Mouse (Mus musculus): ENCODE data around the gene Srarp.

The Srarp gene

DNA sequence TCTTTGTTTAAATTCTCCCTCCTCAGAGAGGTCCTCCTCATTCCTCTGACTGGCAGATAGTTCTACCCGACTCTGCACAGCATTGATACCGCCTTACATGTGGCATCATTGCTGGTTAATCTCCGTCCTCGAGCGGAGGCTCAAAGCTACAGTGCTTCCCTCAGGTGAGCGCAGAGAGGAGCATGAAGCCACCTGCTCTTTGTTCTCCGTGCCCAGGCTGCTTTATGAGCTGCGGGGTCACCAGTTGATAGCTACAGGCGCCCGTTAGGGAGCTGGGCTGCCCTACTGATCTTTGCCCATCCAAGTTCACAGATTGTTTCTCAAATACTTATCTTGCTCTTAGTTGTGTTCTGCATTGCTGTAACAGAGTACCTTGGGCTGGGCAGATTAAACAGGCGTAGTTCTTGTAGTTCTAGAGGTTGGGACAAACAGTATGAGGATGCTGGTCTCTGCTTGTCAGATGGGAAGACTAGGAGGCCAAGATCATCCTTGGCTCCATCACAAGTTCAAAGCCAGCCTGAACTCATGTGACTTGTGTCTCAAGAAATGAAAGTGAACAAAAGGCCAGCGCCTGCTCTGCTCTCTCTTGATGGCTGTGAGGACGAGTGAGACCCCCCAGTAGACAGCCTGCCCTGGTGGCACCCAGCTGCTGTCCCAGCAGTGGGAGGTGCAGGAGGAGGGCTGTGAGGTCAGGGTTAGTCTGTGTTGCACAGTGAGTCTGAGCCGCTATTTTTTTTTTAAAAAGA lies 20.5 kb upstream of the Srarp start:
- no peak for DNase-seq (ENCODE audit: low spot score in 2 of 2)

DNA sequence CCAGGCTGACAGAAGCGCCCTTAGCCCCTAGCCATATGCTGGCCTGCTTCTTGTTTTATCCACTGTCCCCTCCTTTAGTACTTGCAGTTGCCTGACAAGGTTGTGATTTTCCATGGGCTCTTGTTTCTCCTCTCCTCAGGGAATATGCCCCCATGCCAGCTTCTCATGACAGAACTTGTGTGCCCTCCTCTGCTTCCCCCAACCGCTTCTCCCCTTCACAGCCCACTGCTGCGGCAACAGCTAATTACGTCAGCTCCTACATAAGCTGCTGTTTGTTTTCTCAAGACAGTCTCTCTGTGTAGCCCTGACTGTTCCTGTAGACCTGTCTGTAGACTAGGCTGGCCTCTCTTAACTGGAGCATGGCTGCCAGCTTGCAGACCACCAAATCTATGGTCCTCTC lies 19.6 kb upstream of the Srarp start:
- no peak for DNase-seq (ENCODE audit: low spot score in 2 of 2)

DNA sequence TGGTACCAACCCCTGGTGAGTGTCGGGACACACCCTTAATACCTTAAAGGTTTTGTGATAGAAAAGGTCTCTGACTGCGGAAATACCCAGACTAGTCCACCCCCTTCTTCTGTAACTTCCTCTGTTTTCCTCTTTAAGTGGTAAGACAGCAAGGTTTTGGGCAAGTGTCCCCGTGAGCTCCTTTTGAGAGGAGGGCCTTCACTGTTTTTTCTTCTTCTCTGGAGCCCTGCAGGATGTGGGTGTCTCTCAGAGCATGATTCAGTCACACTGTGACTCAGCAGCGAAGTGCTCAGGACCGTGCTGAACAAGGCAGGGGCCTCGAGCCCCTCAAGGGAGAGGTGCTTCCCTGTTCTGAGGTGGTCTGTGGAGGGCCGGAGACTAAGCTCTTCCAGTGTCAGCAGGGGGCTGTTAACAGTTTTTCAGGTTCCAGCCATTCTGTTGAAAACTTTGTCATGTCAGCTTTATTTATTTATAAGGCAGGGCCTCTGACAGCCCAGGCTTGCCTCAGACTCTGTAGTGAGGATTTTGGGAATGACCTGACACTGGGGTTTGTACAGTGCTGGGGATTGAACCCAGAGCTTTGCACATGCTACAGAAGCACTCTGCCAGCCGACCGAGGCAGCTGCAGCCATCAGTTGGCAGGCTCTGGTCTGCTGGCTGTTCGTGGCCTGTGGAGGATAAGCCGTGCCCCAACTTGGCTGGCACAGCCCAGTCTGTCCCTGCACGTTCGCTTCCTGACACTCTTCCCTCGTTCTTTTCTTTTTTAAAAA lies 18.9 kb upstream of the Srarp start:
- peak; percentile 55 to 61 for DNase-seq (ENCODE audit: low spot score in 2 of 2)

DNA sequence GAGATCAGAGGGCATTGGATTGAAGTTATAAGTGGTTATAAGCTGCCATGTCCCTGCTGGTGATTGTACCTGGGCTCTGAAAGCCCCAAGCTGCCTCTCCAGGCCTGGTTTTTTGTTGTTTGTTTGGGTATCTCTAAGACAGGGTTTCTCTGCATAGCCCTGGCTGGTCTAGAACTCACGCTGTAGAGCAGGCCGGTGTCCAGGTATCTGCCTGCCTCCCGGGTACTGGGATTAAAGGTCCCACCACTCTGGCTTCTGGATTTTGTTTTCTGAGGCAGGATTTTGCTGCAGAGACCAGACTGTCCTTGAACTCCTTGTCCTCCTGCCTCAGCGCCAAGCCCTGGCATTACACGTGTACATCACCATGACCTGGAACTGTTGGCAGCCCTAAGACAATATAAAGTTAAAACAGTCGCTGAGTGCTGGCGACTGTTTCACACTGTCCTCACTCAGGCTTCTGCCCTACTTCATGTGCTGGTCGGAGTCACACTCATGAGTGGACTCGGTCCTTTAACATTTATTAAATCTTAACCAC lies 16.1 kb upstream of the Srarp start:
- DNase-seq (ENCODE audit: low spot score in 2 of 2), result no peak

DNA sequence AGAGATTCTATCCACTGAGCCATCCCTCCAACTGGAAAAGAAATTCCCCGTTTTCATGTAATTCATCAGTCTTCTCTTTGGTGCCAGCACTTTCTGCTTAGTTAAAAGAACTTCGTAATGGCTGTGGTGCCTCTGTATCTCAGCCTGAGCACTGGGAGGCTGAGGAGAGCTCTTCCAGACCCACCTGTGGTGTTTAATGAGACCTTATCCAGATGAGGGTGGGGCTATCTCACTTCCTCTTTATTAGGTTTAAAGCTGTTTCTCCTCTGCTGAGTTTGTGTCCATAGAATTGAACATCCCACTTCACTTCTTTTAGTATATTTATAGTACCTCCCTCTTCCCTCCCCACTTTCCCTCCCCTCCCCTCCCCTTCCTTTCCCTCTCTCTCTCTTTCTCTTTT lies 15.3 kb upstream of the Srarp start:
- no peak for DNase-seq (ENCODE audit: low spot score in 2 of 2)

DNA sequence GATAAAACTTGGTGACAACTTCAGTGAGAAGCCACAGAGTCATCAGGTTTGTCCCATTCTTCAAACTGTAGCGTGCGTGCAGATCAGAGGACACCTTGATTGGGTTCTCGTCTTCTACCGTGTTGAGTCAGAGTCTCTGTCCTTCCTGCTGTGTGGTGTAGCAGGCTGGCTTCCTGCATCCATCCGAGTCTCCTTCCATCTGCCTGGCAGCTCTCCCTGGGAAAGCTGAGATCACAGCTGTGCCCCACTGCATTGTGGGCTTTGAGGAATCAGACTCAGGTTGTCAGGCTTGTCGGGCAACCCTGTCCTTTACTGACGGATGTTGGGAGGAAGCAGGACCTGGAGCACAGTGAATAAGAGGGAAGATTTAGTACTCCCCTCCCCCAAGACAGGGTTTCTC lies 10.3 kb upstream of the Srarp start:
- peak in 1 of 2 experiments; percentile 44 for DNase-seq (ENCODE audit: low spot score in 2 of 2)

DNA sequence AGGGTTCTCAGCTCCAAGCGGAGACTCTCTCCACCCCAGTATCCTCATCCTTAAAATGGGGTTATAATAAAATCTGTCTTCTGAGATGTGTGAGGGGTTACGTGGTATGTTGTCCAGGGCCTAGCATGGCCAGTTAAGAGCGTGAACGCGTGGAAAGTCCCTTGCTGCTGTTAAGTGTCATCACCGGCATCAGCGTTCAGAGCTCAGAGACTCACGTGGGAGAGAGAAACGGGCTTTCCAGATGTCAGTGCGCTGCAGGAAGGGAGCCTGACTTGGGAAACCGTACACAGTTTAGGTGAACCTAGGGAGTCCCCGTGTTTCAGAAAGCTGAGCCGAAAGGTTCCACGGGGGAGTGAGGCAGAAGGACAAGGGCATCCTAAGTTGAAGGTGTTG lies 9.4 kb upstream of the Srarp start:
- no peak for DNase-seq (ENCODE audit: low spot score in 2 of 2)

DNA sequence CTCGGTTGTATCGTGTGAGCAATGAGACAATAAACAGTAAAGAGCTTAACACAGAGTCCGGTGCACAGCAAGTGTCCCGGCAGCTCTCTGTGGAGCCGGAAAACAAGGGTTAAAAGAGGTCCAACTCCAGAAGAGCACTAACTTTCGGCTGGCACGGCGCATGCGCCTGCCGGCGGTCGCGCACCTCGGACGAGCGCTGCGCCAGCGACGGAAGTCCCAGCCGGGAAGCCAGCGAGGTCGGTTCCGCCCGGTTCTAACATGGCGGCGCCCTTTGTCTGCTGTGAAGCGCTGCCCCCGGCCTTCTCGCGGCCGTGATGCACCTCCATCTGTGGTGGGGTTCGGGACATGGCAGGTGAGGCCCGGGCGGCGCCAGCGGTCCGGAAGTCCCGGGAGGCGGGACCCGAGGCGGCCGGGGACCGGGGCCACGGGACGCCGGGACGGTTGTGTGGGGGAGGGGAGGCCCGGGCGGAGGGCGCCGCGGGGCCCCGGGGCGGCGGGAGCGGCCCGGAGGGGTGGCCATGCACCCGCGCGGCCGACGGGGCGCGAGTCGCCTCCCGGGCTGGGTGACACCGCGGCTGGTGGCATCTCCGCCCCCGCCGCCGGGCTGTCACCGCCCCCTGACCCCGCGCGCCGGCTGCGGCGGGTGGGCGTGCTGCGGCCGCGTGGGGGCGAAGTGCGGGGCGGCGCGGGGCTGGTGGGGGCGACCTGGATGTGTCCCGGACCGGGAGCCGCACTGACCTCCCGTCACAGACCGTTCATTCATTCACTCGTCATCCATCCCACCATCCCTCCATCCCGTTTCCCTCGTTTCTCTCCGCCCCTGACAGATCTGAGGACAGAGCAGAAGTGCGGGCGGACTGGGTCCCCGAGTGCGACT lies 8.8 kb upstream of the Srarp start, which contains the start of gene Zbtb17:
Gene Zbtb17 (plus strand): TSS at position 204 of the 877 bp plus-strand sequence.
- peak; percentile 87 for DNase-seq (ENCODE audit: low spot score in 2 of 2)

DNA sequence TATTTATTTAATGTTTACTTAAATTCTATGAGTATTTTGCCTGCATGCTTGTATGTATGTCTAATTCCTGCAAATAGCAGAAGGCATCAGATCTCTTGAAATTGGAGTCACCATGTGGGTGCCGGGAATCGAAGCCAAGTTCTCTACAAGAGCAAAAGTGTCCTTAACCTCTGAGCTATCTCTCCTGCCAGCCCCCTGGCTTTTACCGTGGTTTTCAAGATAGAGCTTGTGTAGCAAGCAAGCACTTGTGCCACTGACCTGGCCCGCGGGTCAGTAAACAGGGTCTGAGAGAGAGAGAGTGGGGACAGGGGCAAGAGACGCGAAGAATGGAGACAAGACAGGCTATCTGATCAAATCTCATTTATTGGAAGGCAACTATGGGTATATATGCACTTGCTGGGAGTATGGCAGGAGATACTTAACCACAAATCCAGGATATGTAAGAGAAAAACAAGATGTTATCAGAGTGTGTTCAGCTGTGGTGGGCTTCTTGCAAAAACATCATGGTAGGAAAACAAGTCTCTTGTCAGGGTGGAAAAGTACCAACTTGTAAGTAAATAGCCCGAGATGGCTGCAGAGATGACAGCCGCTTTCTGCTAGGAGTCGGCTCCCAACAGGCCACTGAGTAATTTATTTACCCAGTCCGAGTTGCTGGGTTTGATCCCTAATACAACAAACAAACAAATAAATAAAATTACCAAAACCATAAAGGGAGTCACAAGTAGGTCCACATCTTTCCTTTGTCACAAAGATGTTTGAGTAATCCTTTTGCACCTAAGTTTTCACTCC lies 7.9 kb upstream of the Srarp start:
- DNase-seq (ENCODE audit: low spot score in 2 of 2), result no peak

DNA sequence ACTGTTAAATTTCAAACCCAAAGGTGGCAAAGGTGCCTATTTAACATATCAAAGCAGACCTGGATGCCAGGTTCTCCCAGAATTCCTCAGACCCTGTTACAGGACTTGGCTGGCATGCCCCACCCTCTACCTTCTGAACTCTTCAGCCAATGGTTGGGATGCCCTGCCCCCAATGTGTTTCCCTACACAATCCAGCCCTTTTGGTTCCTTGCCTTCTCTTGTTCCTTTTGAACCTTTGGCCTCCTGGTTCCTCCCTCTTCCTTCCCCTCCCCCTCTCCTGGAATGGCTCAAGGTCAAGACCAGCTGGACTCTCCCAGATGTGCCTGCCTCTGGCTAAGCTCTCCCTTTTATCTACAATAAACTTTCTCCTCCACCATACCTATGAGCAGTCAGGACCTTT lies 5.0 kb upstream of the Srarp start:
- DNase-seq (ENCODE audit: low spot score in 2 of 2), result no peak

DNA sequence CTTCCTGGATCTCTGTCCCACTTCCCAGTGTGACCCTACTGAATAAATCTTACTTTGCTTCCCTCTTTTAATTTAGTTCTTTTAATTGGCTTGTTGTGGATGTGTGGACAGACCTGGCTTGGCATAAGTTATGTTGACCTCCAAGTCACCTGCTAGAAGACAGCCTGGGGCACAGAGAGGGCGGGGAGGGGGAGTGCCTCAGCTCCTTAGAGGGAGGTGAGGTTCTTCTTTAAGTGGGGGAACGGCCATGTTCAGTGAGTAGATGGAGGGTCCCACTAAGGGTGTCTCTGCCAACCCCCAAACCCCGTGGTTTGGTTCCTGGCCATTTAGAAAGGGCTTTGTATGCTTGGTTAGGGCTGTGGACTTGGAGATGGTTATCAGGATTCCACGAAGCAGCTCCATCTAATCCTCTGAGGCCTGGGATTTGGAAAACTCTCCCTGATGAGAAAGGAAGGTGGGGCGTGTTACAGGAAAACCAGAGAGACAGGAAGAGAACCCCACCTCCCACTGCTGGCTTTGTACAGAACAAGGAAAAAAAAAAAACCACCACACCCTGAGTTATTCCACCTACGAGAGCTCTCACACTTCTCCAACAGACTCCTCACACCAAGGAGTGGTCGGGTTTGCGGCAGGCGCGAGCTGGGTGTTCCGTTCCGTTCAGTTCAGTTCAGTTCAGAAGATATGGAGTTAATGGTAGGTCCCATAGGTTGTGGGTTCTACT lies 3.3 kb upstream of the Srarp start:
- DNase-seq (ENCODE audit: low spot score in 2 of 2), result no peak

DNA sequence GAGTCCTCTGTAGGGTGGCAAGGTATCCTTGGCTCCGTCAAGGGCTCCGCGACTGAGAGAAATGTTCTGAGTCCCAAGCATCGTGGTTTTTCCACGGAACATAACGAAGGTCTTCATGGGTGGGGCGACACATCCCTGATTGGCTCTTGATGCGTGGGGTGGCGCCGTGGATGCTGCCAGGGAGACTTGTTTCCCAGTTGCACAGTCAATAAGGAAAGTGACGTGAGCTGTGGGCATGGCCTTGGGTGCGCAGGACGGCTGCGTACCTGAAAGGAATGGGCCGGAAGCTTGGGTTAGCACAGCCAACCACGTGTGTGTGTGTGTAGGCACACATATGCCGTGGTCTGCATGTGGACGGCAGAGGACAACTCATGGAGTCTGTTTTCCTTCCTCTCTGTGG lies 2.7 kb downstream of the Srarp start:
- no peak for DNase-seq (ENCODE audit: low spot score in 2 of 2)

DNA sequence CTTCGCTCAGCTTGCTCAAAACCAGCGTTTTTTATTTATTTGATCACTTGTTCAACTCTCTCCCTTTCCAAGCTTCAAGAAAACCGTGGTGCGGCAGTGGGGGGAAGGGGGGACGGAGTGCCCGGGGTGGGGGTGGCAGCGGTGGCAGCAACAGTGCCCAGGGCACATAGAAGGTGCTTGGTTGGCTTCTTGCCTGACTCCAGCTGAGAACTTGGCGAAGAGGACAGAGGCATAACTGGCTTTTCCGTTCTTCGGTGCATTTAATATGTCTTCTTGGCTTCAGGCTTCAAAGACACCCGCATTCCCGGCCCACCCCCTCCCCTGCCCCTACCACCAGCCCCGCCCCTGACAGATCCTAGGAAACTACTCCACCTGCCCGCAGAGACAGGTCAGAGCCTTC lies 3.2 kb downstream of the Srarp start:
- no peak for DNase-seq (ENCODE audit: low spot score in 2 of 2)

DNA sequence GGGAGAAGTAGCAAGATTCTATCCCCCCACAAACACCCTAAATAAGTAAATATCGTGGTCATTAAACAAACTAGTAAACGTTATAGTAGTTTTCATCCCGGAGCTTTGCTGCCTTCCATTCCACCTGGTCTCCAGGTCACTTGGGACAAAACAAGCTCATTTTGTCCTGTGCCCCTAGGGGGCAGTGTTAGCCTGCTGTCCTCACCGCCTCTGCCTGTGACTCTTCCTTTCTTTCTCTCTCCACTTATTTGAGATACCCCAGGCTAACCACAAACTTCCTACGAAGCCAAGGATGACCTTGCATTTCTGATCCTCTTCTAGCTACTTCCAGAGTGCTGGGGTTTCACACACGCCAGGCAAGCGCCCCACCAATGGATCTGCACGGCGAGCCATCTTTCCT lies 4.9 kb downstream of the Srarp start:
- DNase-seq (ENCODE audit: low spot score in 2 of 2), result peak; percentile 64 to 71

DNA sequence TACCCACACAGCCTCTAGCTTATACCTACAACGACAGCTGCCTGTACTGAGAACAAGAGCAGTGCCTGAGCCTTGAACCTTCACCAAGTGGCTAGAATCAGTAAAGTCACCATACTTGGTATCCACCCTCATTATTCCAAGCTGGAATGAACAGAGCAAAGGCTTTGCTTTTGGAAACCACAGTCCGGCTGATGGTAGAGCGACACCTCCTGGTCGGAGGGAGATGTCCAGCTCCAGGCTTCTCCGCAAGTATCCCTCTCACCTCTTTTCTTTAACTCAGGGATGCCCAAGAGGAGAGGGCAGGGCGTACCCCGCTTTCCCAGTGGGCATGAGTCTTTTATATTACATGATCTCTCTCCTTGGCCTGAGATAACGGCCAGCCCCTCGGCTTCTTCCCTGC lies 6.1 kb downstream of the Srarp start:
- no peak for DNase-seq (ENCODE audit: low spot score in 2 of 2)

DNA sequence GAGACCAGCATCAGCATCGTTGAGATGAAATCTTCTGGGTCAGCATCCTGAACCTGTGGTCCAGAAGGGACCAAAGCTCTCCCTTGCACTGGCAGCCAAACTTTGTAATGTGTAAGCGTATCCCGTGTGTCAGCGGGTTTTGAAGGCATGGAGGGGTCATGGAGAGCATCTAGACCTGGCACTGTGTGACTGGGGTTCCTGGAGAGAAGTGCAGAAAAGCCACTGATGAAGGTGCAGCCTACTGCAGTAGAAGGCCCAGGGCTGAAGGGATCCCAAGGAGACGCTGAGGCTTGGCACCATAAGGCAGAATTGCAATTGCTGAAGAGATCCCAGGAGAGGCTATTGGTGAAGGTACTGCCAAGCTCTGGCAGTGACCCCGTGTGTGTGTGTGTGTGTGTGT lies 6.5 kb downstream of the Srarp start:
- no peak for DNase-seq (ENCODE audit: low spot score in 2 of 2)

DNA sequence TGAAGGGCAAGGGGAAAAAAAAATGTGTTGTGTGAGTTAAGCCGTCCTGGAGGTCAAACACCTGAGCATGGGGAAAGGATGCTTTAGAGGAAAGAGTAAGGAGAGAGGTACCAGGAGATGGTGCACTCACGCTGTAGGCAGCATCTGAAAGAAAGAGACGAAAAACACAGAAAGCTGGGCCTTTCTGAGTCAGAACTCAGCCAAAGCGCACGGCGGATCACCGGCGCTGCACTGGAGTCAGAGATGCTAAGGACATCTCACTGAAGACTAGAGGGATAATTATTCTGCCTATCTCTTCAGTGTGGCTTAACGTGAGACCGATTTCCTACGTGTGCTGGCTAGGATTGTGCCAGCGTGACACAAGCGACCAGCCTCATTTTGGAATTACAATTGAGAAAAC lies 8.0 kb downstream of the Srarp start:
- no peak for DNase-seq (ENCODE audit: low spot score in 2 of 2)

DNA sequence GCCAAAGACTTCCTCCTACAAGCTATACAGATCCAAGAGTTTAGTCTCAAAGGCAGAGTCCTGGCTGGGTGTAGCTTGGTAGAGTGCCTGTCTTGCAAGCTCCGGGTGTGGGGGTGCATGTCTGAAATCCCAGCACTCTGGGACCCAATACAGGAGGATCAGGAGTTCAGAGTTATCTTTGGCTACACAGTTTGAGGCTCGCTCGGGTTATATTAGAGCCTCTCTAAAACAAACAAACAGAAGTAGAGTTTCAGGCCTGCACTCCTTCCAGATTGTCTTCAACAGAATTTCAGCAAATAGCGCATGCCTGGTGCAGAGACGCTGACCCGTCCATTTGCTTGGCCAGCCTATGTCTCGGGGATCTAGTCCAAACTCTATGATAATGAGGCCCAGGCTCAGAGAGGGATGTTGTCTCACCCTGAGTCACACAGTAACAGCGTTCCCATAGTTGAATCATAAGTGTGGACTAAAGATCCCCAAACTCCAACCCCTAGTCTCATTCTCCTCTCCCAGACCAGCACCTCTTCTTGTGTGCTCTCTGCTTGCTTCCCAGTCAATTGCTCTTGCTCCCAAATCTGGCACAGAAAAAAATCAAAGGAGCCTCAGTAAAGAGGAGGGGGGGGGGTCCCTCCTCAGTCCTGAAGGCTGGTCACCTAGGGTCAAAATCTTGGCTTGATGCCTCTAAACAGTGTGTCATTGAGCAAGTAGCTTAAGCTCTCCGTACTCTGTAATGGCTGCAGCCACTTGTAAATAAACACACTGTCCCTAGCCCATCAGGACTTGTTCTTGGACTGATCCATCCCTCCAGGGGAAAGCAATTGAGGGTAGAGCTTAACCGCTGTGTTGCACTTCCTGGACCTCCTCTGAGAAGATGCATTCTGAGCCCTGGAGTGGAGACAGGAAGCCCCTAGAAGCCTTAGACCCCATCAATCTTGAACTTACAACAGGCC lies 8.8 kb downstream of the Srarp start:
- DNase-seq (ENCODE audit: low spot score in 2 of 2), result no peak
